21 mouse cellular contexts compared by ENCODE assay signal in the genomic region with DNA sequence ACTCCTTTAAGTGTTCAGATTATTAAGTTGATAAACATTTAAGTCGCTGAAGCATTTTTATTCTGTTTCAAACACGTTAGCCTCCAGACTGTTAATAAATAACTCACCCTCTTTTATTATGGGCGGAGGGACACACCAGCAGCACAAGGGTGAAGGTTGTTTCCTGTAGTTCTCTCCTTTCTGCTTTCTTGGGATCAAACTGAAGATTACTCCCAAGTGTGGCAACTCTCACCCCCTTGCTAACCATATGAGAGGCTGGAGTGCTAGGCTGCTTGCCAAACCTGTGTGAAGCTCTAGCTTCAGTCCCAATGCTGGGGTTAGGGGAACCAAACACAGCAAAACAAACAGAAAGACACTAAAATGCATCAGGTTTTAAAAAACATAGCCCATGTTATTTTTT. TPM values are rescaled to one million over a fixed set of nuclear protein-coding genes. Genes with fewer than 3 reads are reported as not detected.
DNase-seq lines count a peak whose midpoint lies in the region; ATAC-seq and TF ChIP-seq lines count a peak whose summit lies in the region.
"Had no signal": no experiment of that assay in that cellular context is flagged by ENCODE, and none has a peak within 500 bp of the region (broad histone marks: within the 10 kb centered on the region; RNA-seq: fewer than 3 reads in every experiment).

No protein-coding gene starts in this region.

- peak overlapping the region; percentile 82 for H3K27ac ChIP-seq in intestine, embryonic 16.5 days (ENCODE audit: low read length)
- H3K27ac ChIP-seq in kidney, adult 2 months (ENCODE audit: insufficient read depth, low read depth, low read length), result peak overlapping the region; percentile 53
- no peak overlapping the region for H3K27ac ChIP-seq in hindbrain, embryonic 11.5 days (ENCODE audit: low read depth, low read length)
- no peak overlapping the region for H3K27ac ChIP-seq in midbrain, postnatal 0 days (ENCODE audit: low read depth, low read length)
- H3K27ac ChIP-seq: heart, embryonic 10.5 days; left cerebral cortex, adult 2 months; liver, embryonic 14.5 days; lung, embryonic 15.5 days; macrophage had no signal

- H3K36me3 ChIP-seq in intestine, embryonic 16.5 days (ENCODE audit: control insufficient read depth, insufficient read depth, low read length), result peaks cover 5% of the 10 kb centered on the region; the same call in 1 of the 2 replicates
- H3K36me3 ChIP-seq in kidney, adult 2 months (ENCODE audit: control insufficient read depth, insufficient read depth, low read length), result peaks cover 2% of the 10 kb centered on the region; the same call in 1 of the 2 replicates
- no peaks in the 10 kb centered on the region for H3K36me3 ChIP-seq in hindbrain, embryonic 11.5 days (ENCODE audit: control insufficient read depth, insufficient read depth, low read length)
- peaks cover 12% of the 10 kb centered on the region for H3K36me3 ChIP-seq in midbrain, postnatal 0 days (ENCODE audit: insufficient read depth, low read length)

- peak; percentile 79 for DNase-seq in kidney, adult 2 months
- DNase-seq in kidney, postnatal 10 days, result peak; percentile 40
- peak; percentile 45 for DNase-seq in yolk sac, embryonic 10.5 days (ENCODE audit: low spot score)
- no peak for DNase-seq in hindbrain, embryonic 11.5 days (ENCODE audit: low spot score)
- DNase-seq in midbrain, postnatal 0 days (ENCODE audit: low spot score), result no peak
- no peak for DNase-seq in left cerebral cortex, adult 18-20 months (ENCODE audit: low spot score in 2 of 2)
- DNase-seq: adrenal gland, postnatal 10 days; cerebellum, adult 18-20 months; cerebellum, postnatal 25 days; gastrocnemius, postnatal 10 days; layer of hippocampus, adult 9-11 months had no signal

- H3K9ac ChIP-seq in intestine, embryonic 16.5 days (ENCODE audit: low read depth, low read length), result no peak overlapping the region
- no peak overlapping the region for H3K9ac ChIP-seq in hindbrain, embryonic 11.5 days (ENCODE audit: low read depth, low read length)
- H3K9ac ChIP-seq in midbrain, postnatal 0 days (replicated peaks; ENCODE audit: low read length, poor library complexity, severe bottlenecking), result no peak overlapping the region
- H3K9ac ChIP-seq: liver, embryonic 14.5 days; lung, embryonic 15.5 days had no signal

- 45% methylated on average over 3 of the region's 3 CpGs for WGBS in intestine, embryonic 16.5 days
- WGBS in kidney, adult 2 months, result 23% methylated on average over 3 of the region's 3 CpGs
- 84% methylated on average over 3 of the region's 3 CpGs for WGBS in hindbrain, embryonic 11.5 days
- 94% methylated on average over 3 of the region's 3 CpGs for WGBS in midbrain, postnatal 0 days

- TF ChIP-seq CTCF in kidney, adult 2 months (conservative IDR thresholded peaks at IDR 0.05; ENCODE audit: insufficient read depth, insufficient read length, low read depth, low read length), result no peak
- no peak for TF ChIP-seq CTCF in midbrain, postnatal 0 days (IDR thresholded peaks at IDR 0.05)

- H3K4me2 ChIP-seq in intestine, embryonic 16.5 days (ENCODE audit: low read depth, low read length), result 0 out of 2 replicates have a peak overlapping the region, but pooled peaks have one; percentile 4
- H3K4me2 ChIP-seq in hindbrain, embryonic 11.5 days (replicated peaks; ENCODE audit: low read depth, low read length), result no peak overlapping the region
- no peak overlapping the region for H3K4me2 ChIP-seq in midbrain, postnatal 0 days (ENCODE audit: low read depth, low read length, poor library complexity, severe bottlenecking)
- H3K4me2 ChIP-seq: lung, embryonic 15.5 days had no signal

- ATAC-seq in intestine, embryonic 16.5 days, result peak; percentile 92
- ATAC-seq in hindbrain, embryonic 11.5 days (ENCODE audit: low FRiP score), result no peak
- ATAC-seq in midbrain, postnatal 0 days (ENCODE audit: low FRiP score), result no peak
- ATAC-seq: activated CD4-positive, CD25-positive, alpha-beta regulatory T cell, adult 4 months; forebrain, embryonic 16.5 days; hindbrain, embryonic 16.5 days; midbrain, embryonic 16.5 days had no signal

- TF ChIP-seq POLR2A in kidney, adult 2 months (IDR thresholded peaks at IDR 0.05; ENCODE audit: low read depth, low read length), result no peak

- no peaks in the 10 kb centered on the region for H3K9me3 ChIP-seq in intestine, embryonic 16.5 days (ENCODE audit: control insufficient read depth, low read length)
- H3K9me3 ChIP-seq in hindbrain, embryonic 11.5 days (ENCODE audit: control insufficient read depth, low read length), result no peaks in the 10 kb centered on the region
- no peaks in the 10 kb centered on the region for H3K9me3 ChIP-seq in midbrain, postnatal 0 days (ENCODE audit: low read length)
- H3K9me3 ChIP-seq: heart, embryonic 10.5 days; lung, embryonic 15.5 days had no signal

- 0 out of 2 replicates have a peak, but pooled peaks cover 5% of the 10 kb centered on the region for H3K4me1 ChIP-seq in intestine, embryonic 16.5 days (ENCODE audit: control insufficient read depth, insufficient read depth, low read length)
- peaks cover 8% of the 10 kb centered on the region; the same call in 1 of the 2 replicates for H3K4me1 ChIP-seq in kidney, adult 2 months (ENCODE audit: control insufficient read depth, insufficient read depth, low read length)
- no peaks in the 10 kb centered on the region for H3K4me1 ChIP-seq in hindbrain, embryonic 11.5 days (replicated peaks; ENCODE audit: control insufficient read depth, insufficient read depth, low read length)
- no peaks in the 10 kb centered on the region for H3K4me1 ChIP-seq in midbrain, postnatal 0 days (ENCODE audit: insufficient read depth, low read length)
- H3K4me1 ChIP-seq: heart, embryonic 10.5 days; lung, embryonic 15.5 days had no signal

- no peak overlapping the region for H3K4me3 ChIP-seq in intestine, embryonic 16.5 days (ENCODE audit: low read length)
- no peak overlapping the region for H3K4me3 ChIP-seq in kidney, adult 2 months (ENCODE audit: insufficient read depth, low read depth, low read length)
- H3K4me3 ChIP-seq in hindbrain, embryonic 11.5 days (ENCODE audit: low read depth, low read length), result no peak overlapping the region
- no peak overlapping the region for H3K4me3 ChIP-seq in midbrain, postnatal 0 days (ENCODE audit: low read depth, low read length)
- H3K4me3 ChIP-seq: heart, embryonic 10.5 days; left cerebral cortex, adult 2 months; lung, embryonic 15.5 days had no signal

- H3K27me3 ChIP-seq in intestine, embryonic 16.5 days (replicated peaks; ENCODE audit: control insufficient read depth, insufficient read depth, low read length), result no peaks in the 10 kb centered on the region
- H3K27me3 ChIP-seq in kidney, adult 2 months (replicated peaks; ENCODE audit: control insufficient read depth, insufficient read depth, low read length), result no peaks in the 10 kb centered on the region
- no peaks in the 10 kb centered on the region for H3K27me3 ChIP-seq in hindbrain, embryonic 11.5 days (ENCODE audit: control insufficient read depth, insufficient read depth, low read length)
- no peaks in the 10 kb centered on the region for H3K27me3 ChIP-seq in midbrain, postnatal 0 days (ENCODE audit: insufficient read depth, low read length)
- H3K27me3 ChIP-seq: lung, embryonic 15.5 days had no signal

RNA-seq across cellular contexts. Expression of a gene that starts 25.9 kb away (rescaled TPM):
- polyA plus RNA-seq in intestine, embryonic 16.5 days (2015; fragmentation: Nextera tagmentation; extraction: Ambion mirVana), result 68.4 and 72.1 TPM in 2 replicates
- 8.0 and 10.1 TPM in 2 replicates for polyA plus RNA-seq in kidney, adult 2 months (2012; rRNA removed)
- polyA plus RNA-seq in hindbrain, embryonic 11.5 days (2014; fragmentation: Nextera tagmentation; extraction: Ambion mirVana), result 41.7 and 44.5 TPM in 2 replicates
- 17.6 and 26.2 TPM in 2 replicates for total RNA-seq in midbrain, postnatal 0 days (2014; rRNA removed)
- 19.1 and 23.5 TPM in 2 replicates for polyA plus RNA-seq in midbrain, postnatal 0 days (2015; fragmentation: Nextera tagmentation; extraction: Ambion mirVana)
- total RNA-seq in left cerebral cortex, adult 18-20 months (2021), result 10 to 100 TPM; 19.1 to 21.1 TPM

RNA-seq across cellular contexts. Expression of a gene that starts 27.9 kb away (rescaled TPM):
- polyA plus RNA-seq in intestine, embryonic 16.5 days (2015; fragmentation: Nextera tagmentation; extraction: Ambion mirVana), result 44.8 and 47.8 TPM in 2 replicates
- 3.0 and 8.5 TPM in 2 replicates for polyA plus RNA-seq in kidney, adult 2 months (2012; rRNA removed)
- 35.2 and 51.6 TPM in 2 replicates for polyA plus RNA-seq in hindbrain, embryonic 11.5 days (2014; fragmentation: Nextera tagmentation; extraction: Ambion mirVana)
- total RNA-seq in midbrain, postnatal 0 days (2014; rRNA removed), result 24.3 and 26.8 TPM in 2 replicates
- 64.0 and 72.1 TPM in 2 replicates for polyA plus RNA-seq in midbrain, postnatal 0 days (2015; fragmentation: Nextera tagmentation; extraction: Ambion mirVana)
- 10 to 100 TPM; 15.3 to 15.4 TPM for total RNA-seq in left cerebral cortex, adult 18-20 months (2021)

RNA-seq across cellular contexts. Expression of a gene that starts 49.2 kb away (rescaled TPM):
- polyA plus RNA-seq in intestine, embryonic 16.5 days (2015; fragmentation: Nextera tagmentation; extraction: Ambion mirVana), result 124 and 125 TPM in 2 replicates
- polyA plus RNA-seq in kidney, adult 2 months (2012; rRNA removed), result 23.8 and 45.5 TPM in 2 replicates
- polyA plus RNA-seq in hindbrain, embryonic 11.5 days (2014; fragmentation: Nextera tagmentation; extraction: Ambion mirVana), result 253 and 263 TPM in 2 replicates
- 105 and 128 TPM in 2 replicates for total RNA-seq in midbrain, postnatal 0 days (2014; rRNA removed)
- polyA plus RNA-seq in midbrain, postnatal 0 days (2015; fragmentation: Nextera tagmentation; extraction: Ambion mirVana), result 136 and 139 TPM in 2 replicates
- 10 to 100 TPM; 89.8 to 93.3 TPM for total RNA-seq in left cerebral cortex, adult 18-20 months (2021)

Comparison
In these comparisons a context has a peak if more than half of its experiments do, and no peak if none do; other contexts are left out.
1. H3K27ac ChIP-seq: peak in intestine, embryonic 16.5 days (single experiment) and kidney, adult 2 months (single experiment); none in hindbrain, embryonic 11.5 days (single experiment) and midbrain, postnatal 0 days (single experiment).
2. DNase-seq: peak in kidney, adult 2 months (single experiment), kidney, postnatal 10 days (single experiment) and yolk sac, embryonic 10.5 days (single experiment); none in hindbrain, embryonic 11.5 days (single experiment), midbrain, postnatal 0 days (single experiment) and left cerebral cortex, adult 18-20 months (0 of 2).